Mouse (Mus musculus) embryonic facial prominence, embryonic 14.5 days (tissue): Measurements from ENCODE around the gene Rnf135. TPM values are rescaled to one million over a fixed set of nuclear protein-coding genes. Genes with fewer than 3 reads are reported as not detected.

Source experiments
- ATAC-seq: fragments of 200-750 bp; cut with Nextera tagmentation; 2 replicates; pipeline ENCODE4 v1.8.0; 2017; ENCODE audit warnings: low read depth, moderate number of reproducible peaks, moderate TSS enrichment
- DNase-seq: peaks from one replicate; pipeline ENCODE4 v3.0.0-alpha.2; 2015; ENCODE audit warnings: low spot score
- H3K27ac ChIP-seq: fragments of 300-500 bp; sonication (generic); replicated peaks from 2 replicates; pipeline ENCODE4 v1.5.1; 2014; ENCODE audit warnings: low read depth, mild to moderate bottlenecking, low read length, moderate library complexity
- H3K27me3 ChIP-seq: fragments of 300-500 bp; sonication (generic); replicated peaks from 2 replicates; pipeline ENCODE4 v1.6.1; 2014; ENCODE audit warnings: low read length; ENCODE audit not compliant: control insufficient read depth, insufficient read depth
- H3K36me3 ChIP-seq: fragments of 300-500 bp; sonication (generic); 2 replicates; pipeline ENCODE4 v1.6.1; 2014; ENCODE audit warnings: low read length, mixed read lengths; ENCODE audit not compliant: control insufficient read depth, insufficient read depth
- H3K4me1 ChIP-seq: fragments of 300-500 bp; sonication (generic); 2 replicates; pipeline ENCODE4 v1.6.1; 2014; ENCODE audit warnings: antibody characterized with exemption, low read length; ENCODE audit not compliant: control insufficient read depth, insufficient read depth
- H3K4me2 ChIP-seq: fragments of 300-500 bp; sonication (generic); 2 replicates; pipeline ENCODE4 v1.6.1; 2014; ENCODE audit warnings: low read depth, mild to moderate bottlenecking, low read length, moderate library complexity, mixed read lengths
- H3K4me3 ChIP-seq: fragments of 300-500 bp; sonication (generic); 2 replicates; pipeline ENCODE4 v1.5.1; 2014; ENCODE audit warnings: low read depth, mild to moderate bottlenecking, low read length
- H3K9ac ChIP-seq: fragments of 300-500 bp; sonication (generic); 2 replicates; pipeline ENCODE4 v1.6.1; 2014; ENCODE audit warnings: low read depth, mild to moderate bottlenecking, low read length, moderate library complexity, mixed read lengths
- H3K9me3 ChIP-seq: fragments of 300-500 bp; sonication (generic); 2 replicates; pipeline ENCODE4 v1.6.1; 2016; ENCODE audit warnings: low read length; ENCODE audit not compliant: control insufficient read depth
- WGBS: fragments of 180-500 bp; shearing (Covaris S2); extraction: QIAGEN DNeasy Blood & Tissue Kit; methylation state at CpG from one replicate; pipeline ENCODE4 v1.1.7; 2014; 5-methylcytosine and 5-hydroxymethylcytosine counted together
- polyA plus RNA-seq: library from polyadenylated mRNA; unstranded; fragments of >200 nt; fragmentation: Nextera tagmentation; extraction: Ambion mirVana; gene quantifications from 2 replicates; pipeline ENCODE4 v1.2.1, GENCODE M21; 2014

Rnf135 gene
- 6.7 and 8.3 TPM in 2 replicates for polyA plus RNA-seq

DNA sequence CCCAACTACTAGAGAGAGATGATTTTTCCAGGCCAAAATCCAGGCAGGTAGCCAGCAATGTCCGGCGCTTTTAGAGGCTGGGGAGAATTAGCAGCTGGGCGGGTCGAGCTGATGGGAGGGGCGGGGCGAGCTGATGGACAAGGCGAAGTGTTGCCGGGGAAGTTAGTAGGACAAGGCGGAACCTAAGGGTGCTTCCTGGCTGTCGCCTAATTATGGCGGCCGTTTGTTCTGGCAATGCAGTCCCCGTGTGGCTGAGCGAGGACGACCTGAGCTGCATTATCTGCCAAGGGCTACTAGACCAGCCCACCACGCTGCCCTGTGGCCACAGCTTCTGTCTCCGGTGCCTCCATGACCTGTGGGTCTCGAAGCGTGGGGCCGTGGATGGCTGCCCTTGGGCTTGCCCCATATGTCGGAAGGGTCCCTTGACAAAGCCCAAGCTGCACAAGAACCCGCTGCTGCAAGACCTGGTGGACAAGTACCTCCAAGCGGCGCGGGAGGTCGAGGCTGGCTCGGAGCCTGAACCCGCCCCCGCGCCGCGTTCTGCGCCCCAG, at the start of gene Rnf135:
Rnf135 (plus strand) TSS at position 147 of the 551 bp plus-strand sequence.
- ATAC-seq: peak; percentile 97

DNA sequence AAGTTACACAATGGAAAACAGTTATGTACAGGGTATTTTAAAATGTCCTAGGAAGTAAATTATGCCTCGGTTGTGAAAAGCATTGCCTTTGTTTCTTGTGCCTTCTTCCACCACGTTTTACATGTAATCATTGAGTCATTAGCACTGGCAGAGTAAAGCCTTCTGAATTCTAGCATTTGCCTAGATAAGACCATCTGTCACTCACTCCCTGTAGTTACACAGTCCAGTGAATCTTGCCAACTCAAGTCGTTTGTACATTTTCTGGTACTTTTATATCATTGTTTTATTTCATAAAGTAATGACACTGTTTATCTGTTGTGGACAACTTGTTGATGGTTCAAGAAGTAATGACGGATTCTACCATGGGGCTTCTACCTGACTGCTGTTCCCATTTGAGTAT, 48.9 kb upstream of the Rnf135 start:
- WGBS: 77% methylated on average over 4 of the region's 4 CpGs
- H3K4me2 ChIP-seq: no peak overlapping the region
- H3K36me3 ChIP-seq: peaks cover 85% of the 10 kb centered on the region
- H3K27ac ChIP-seq: no peak overlapping the region
- H3K9me3 ChIP-seq: no peaks in the 10 kb centered on the region
- no peaks in the 10 kb centered on the region for H3K27me3 ChIP-seq
- DNase-seq (no peak), ATAC-seq (no peak)
- H3K4me1 ChIP-seq: no peaks in the 10 kb centered on the region
- no peak overlapping the region for H3K4me3 ChIP-seq
- H3K9ac ChIP-seq: no peak overlapping the region

More for the DNA sequence above, at the start of gene Rnf135:
- Histone ChIP-seq H3K4me2 (peak within 1 kb of the TSS; percentile 72), H3K4me1 (no peaks in the 10 kb centered on the region), H3K4me3 (peak within 1 kb of the TSS; percentile 69), H3K27me3 (no peaks in the 10 kb centered on the region), H3K9me3 (no peaks in the 10 kb centered on the region), H3K9ac (peak within 1 kb of the TSS; percentile 83), H3K27ac (peak within 1 kb of the TSS; percentile 88), H3K36me3 (no peaks in the 10 kb centered on the region)
- WGBS: 2% methylated on average over 31 of the region's 33 CpGs
- DNase-seq: peak; percentile 94

GRCm38 (mm10) chr11:80135954-80136683, 47.5 kb upstream of the Rnf135 start:
- Histone ChIP-seq H3K27ac (no peak overlapping the region), H3K27me3 (no peaks in the 10 kb centered on the region), H3K36me3 (peaks cover 82% of the 10 kb centered on the region), H3K4me1 (no peaks in the 10 kb centered on the region), H3K4me3 (no peak overlapping the region), H3K9ac (no peak overlapping the region), H3K4me2 (no peak overlapping the region), H3K9me3 (no peaks in the 10 kb centered on the region)
- no peak for ATAC-seq
- WGBS: 90% methylated on average over 11 of the region's 11 CpGs
- DNase-seq: no peak

DNA sequence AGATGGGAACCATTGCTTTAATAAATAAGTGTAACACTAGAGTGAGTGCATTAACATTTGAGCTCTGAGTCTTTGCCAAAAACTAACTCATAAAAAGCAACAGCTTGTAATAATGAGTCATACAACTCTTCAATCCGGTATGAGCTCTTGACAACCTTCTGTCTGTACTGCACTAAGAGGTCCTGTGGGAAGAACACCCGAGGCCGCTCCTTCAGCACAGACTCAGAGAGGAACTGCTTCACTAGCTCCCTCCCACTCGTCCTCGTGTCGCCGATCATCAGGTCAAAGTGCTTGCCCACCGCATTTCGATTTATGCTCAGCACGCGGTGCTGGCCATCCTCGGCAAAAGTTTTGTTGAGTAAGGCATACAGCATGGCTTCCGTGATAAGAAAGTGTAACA, 46.9 kb upstream of the Rnf135 start:
- H3K4me3 ChIP-seq: no peak overlapping the region
- no peaks in the 10 kb centered on the region for H3K9me3 ChIP-seq
- H3K4me1 ChIP-seq: no peaks in the 10 kb centered on the region
- no peak overlapping the region for H3K9ac ChIP-seq
- DNase-seq (no peak), ATAC-seq (no peak)
- 93% methylated on average over 13 of the region's 13 CpGs for WGBS
- H3K36me3 ChIP-seq: peaks cover 77% of the 10 kb centered on the region
- H3K27me3 ChIP-seq: no peaks in the 10 kb centered on the region
- no peak overlapping the region for H3K27ac ChIP-seq
- no peak overlapping the region for H3K4me2 ChIP-seq

DNA sequence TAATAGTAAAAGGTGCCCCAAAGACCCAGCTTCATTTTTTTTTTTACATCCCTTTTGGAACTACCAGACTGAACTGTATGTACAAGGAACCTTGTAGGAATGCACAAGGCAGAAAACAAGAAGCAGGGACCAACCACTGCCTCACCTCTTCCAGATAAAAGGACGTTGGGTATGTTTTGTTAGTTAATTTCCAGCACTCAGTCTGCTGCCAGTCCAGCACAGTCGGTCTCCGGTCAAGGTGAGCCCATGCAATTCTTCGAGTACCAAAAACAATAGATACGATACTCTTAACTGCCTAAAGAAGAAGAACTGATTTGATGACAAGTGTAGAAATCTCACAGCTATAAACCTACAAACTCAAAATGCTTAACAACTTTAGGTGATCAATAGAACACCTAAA, 45.9 kb upstream of the Rnf135 start:
- H3K27ac ChIP-seq: no peak overlapping the region
- no peak overlapping the region for H3K4me2 ChIP-seq
- no peak overlapping the region for H3K9ac ChIP-seq
- H3K4me1 ChIP-seq: peaks cover 2% of the 10 kb centered on the region
- no peaks in the 10 kb centered on the region for H3K27me3 ChIP-seq
- ATAC-seq (no peak), DNase-seq (no peak)
- peaks cover 67% of the 10 kb centered on the region for H3K36me3 ChIP-seq
- no peaks in the 10 kb centered on the region for H3K9me3 ChIP-seq
- WGBS: 88% methylated on average over 5 of the region's 5 CpGs
- no peak overlapping the region for H3K4me3 ChIP-seq

DNA sequence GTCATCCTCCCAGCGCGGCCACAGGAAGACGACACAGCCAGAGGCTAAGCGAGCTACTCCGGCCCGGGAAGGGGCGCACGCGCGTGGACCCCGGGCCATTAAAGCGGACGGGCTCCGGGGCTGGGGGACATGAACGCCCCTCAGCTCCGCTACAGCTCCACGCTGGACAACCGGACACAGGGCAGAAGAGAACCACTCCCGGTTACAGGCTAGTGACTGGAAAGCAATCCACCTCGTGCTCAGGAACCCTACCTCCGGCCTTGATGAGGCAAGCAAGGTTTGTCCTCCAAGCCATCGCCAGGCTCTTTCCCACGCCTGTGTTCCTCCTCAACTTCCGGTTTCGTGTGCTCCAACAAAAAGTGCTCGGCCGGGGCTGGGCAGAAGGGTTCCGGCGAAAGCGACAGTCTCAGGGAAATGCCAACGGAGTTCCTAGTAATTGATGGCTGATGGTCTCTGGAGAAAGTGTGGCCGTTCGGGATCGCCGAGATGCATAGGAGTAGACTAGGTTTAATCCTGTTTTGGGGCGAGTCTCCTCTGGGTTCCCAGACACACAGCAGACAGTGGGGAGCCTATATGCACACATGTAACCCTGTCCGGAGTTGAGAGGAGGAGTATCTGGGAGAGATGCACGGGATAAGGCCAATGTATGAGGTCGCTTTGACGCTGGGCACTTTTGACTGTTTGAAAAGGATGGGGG, 41.7 kb upstream of the Rnf135 start, which contains the start of gene Tefm:
Tefm (minus strand) TSS at position 351 of the 697 bp plus-strand sequence.
- Histone ChIP-seq H3K27ac (peak within 1 kb of the TSS; percentile 90), H3K27me3 (no peaks in the 10 kb centered on the region), H3K36me3 (peaks cover 32% of the 10 kb centered on the region), H3K9ac (peak within 1 kb of the TSS; percentile 86), H3K9me3 (no peaks in the 10 kb centered on the region), H3K4me1 (peaks cover 7% of the 10 kb centered on the region), H3K4me3 (peak within 1 kb of the TSS; percentile 87), H3K4me2 (peak within 1 kb of the TSS; percentile 88)
- 0% methylated on average over 31 of the region's 40 CpGs for WGBS
- ATAC-seq (peak; percentile 95), DNase-seq (peak; percentile 93)

DNA sequence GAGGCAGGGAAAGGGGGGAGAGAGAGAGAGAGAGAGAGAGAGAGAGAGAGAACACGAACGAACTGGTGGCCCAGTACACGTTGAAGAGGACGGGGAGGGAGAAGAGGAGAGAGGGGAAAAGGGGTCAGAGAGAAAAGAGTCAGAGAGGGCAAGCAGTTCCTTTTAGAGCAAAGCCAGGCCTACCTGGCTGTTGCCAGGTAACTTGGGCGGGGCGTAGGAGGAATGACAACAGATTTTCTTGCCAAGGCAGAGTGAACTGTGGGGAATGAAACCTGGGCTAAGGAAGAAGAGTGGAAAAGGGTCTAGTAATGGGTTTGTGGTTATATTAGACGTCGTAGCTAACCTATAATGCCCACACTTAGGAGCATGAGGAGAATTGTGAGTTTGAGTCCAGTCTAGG, 40.8 kb upstream of the Rnf135 start:
- H3K9ac ChIP-seq: peak overlapping the region; percentile 86; the same call in 1 of the 2 replicates
- no peak for ATAC-seq

DNA sequence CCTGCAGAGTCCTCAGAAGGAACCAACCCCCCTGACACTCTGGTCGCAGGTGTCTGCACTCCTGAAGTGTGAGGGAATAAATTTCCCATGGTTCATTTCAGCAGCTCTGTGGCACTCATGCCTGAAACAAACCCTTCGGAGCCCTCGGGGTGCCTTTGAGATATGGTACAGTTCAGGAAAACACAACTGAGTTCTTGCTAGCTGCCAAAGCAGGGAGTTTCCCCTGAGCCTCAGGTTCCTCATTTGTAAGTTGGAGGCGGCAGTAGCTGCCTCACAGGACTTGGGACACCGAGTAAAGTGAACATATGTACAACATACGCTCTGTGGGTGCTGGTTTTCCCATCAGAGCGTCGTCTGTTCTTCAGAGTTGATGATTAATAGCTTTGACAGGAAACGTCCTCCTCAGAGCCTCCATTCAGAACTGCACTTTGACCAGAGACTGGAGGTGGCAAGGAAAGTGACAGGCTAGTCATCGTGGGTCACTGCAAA, 37.8 kb upstream of the Rnf135 start:
- no peaks in the 10 kb centered on the region for H3K27me3 ChIP-seq

More for the DNA sequence above, 40.8 kb upstream of the Rnf135 start:
- Histone ChIP-seq H3K4me3 (peak overlapping the region; percentile 87), H3K9me3 (no peaks in the 10 kb centered on the region), H3K36me3 (peaks cover 26% of the 10 kb centered on the region), H3K4me2 (peak overlapping the region; percentile 88), H3K27me3 (no peaks in the 10 kb centered on the region), H3K4me1 (peaks cover 7% of the 10 kb centered on the region), H3K27ac (no peak overlapping the region)
- 49% methylated on average over 8 of the region's 8 CpGs for WGBS
- DNase-seq: no peak

More for the DNA sequence above, 37.8 kb upstream of the Rnf135 start:
- WGBS: 51% methylated on average over 10 of the region's 10 CpGs
- Histone ChIP-seq H3K9me3 (no peaks in the 10 kb centered on the region), H3K4me3 (no peak overlapping the region), H3K9ac (no peak overlapping the region), H3K27ac (no peak overlapping the region), H3K4me2 (no peak overlapping the region), H3K36me3 (no peaks in the 10 kb centered on the region), H3K4me1 (peaks cover 7% of the 10 kb centered on the region)
- DNase-seq: peak; percentile 12
- ATAC-seq: no peak
